Mouse (Mus musculus) c-Kit-positive CD71-negative TER-119-negative erythroid progenitor cells, embryonic 14.5 days (primary cell): ENCODE results near the gene BC051665.

Source experiments
- DNase-seq: peaks from one replicate; pipeline ENCODE4 v3.0.0-alpha.2; 2013; ENCODE audit warnings: low read depth

The BC051665 gene

DNA sequence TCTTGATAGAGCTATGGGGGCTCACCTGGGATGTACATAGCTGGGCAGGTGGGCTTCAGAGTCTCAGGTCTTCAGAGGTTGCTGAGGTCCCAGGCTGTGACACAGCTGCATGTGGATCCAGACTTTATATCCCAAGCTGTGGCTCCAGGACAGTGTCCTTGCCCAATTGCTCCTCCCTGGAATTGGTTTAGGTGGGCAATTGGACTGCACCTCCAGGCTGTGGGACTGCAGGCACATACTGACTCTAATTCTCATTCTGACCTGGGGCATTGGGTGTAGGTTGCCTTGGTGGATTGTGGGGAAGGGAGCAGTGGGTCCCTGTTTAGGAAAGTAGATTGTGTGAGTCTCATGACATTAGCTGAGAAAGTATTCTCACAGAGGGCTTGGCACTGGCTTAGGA lies at the start of gene BC051665:
Gene BC051665, minus strand, starts transcription at position 101 of the 400 bp plus-strand sequence.
- no peak for DNase-seq

DNA sequence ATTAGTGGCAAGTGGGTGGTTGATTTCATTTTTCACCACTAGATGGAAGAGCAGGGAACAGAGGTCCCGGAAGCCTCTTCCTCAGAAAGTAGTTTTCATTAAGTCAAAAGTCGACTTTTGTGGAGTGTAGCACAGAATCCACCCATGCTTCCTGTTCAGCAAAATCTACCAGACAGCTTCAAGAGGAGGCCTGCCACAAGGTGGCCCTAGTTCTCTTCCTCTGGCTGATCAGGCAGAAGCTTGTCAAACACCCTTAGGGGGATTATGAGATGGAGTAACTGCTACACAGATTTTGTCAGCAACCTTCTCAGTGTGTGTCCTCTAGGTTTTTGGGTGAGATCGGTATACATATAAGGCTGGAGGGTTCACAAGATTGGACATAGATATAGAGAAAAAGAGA lies 39.9 kb upstream of the BC051665 start:
- DNase-seq, result peak; percentile 13

DNA sequence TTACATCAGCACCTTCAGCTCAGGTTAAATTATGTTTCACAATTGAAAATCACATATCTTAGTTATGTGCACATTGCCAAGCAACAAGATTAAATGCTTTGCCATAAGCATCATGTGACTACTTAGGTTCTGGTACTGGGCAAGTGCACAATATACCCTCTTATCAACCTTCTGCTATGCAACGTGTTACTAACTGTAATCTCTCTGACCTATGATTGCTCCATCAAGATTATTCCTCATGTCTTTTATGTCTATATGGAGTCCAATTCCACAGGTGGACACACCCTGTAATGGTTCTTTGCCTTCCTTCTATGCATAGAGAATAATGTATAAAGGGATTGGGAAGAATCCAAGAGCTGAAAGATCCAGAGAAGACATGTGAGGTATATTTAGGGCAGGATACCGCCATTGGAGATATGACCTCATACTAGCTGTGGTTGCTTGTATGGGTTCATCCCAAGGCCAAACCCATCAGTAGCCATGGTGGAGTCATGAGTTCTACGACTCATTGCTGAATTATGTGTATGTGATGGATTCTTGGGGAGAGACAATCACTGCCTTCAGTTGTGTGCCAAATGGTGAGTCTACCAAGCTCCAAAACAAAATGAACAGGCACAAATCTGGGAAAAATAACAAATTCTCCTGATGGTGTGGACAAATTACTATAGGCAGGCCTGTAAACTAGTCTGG lies 34.5 kb upstream of the BC051665 start:
- DNase-seq, result no peak

DNA sequence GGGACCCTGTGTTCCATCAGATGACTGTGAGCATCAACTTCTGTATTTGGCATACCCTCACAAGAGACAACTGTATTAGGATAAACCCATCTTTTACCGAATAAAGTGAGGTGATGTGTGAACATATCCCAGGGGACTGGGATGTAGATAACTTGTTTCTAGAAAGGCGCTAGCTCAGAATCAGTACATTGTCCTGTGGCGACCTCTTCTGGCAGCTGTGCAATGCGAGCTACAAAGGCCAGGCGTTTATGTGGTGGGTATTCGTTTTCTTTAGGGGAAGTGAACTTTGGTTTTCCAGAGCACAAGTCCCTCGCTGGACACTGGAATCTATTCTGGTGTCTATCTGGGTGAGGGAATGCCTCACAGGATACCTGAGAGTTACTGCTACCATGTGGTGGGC lies 33.3 kb upstream of the BC051665 start:
- peak; percentile 34 for DNase-seq

DNA sequence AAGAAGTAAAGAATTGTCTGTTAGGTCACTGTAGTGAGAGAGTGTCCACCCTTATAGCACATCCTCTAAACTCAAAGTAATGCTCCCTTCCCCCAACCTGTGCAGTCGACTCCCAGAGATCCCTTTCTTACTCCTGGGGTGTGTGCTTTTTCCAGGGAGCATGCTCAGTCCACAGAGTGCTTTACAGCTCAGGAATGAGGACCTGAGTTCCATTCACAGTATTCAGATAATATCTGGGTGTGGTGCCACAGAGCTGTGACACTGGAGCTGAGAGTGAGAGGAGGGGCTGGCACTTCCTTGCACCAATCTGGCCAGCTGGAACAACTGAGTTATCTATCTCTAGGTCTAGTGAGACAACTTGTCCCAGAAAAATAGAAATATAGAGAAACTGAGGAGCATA lies 27.6 kb upstream of the BC051665 start:
- DNase-seq, result no peak

DNA sequence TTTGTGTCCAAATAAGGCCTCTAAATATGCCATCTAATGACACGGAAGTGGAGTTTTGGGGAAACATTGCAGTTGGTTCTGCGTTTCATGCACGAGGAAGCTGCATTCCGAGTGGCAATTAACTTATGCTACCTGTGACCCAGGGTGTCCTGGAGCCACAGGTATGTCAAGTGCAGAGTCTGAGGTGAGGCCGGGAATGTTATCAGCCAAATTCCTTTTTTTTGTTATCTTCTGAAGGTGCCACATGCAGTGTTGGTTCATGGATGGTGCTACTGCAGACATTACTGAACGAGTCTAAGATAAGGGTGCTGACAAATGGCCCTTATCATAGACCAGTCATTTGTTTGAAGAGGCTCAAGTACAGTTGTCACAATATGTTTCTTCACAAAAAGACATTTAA lies 26.6 kb upstream of the BC051665 start:
- DNase-seq, result no peak

DNA sequence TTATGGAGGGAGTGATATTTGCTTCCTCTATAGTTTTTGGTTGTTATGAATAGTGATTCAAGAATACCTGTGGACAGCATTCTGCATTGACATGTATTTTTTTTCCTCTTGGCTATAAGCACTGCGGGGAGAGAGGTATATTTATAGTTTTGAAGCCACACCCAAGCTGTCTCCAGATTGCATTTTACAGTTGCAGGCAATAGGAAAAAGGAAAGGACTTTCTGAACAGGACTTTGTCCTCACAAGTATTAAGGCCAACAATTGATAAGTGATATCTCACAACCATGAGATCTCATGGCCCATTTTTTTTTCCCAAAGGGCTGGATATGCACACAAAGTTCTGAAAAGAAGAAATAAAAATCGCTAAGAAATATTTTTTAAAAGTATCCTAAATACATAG lies 23.5 kb upstream of the BC051665 start:
- no peak for DNase-seq

DNA sequence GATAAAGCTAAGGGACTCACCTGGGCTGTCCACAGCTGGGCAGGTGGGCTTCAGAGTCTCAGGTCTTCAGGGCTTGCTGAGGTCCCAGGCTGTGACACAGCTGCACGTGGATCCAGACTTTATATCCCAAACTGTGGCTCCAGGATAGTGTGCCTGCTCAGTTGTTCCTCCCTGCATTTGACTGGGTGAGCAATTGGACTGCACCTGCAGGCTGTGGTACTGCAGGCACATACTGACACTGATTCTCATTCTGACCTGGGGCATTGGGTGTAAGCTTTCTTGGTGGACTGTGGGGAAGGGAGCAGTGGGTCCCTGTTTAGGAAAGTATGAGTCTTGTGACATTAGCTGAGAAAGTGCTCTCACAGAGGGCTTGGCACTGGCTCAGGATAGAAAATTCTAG lies 16.6 kb upstream of the BC051665 start, which contains the start of gene Ctsll3:
Gene Ctsll3, minus strand, starts transcription at position 101 of the 400 bp plus-strand sequence.
- no peak for DNase-seq

DNA sequence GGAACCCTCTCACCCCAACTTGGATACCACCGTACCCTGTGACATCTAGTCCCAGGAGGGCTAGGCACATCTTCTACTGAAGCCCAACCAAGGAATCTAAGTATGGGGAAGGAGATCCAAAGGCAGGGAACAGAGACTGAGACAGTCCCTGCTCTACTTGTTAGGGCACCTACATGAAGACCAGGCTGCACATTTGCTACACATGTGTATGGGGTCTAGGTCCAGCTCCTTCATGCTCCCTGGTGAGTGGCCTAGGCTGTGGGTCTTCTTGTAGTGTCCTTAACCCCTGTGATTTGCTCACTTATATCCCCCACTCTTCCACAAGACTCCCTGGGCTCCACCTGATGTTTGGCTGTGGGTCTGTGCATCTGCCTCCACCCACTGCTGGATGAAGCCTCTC lies 3.3 kb upstream of the BC051665 start:
- DNase-seq, result no peak

DNA sequence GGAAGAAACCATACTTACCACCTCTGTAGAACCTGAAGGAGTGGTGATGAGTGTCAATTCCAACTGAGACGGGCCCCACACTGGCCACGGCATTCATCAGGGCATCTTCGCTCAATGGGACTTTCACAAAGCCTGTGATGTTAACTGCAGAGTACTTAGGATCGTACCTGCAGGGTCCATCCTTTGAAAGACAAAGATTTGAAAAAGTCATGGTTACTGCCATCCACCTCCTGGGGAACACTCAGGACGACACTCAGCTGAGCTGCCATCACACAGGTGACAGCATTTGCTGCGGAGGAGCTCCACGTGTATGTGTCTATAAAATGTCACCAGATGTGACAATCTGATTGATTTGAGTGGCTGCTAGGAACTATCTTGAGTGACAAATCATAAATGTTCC lies 2.9 kb downstream of the BC051665 start:
- DNase-seq, result no peak

DNA sequence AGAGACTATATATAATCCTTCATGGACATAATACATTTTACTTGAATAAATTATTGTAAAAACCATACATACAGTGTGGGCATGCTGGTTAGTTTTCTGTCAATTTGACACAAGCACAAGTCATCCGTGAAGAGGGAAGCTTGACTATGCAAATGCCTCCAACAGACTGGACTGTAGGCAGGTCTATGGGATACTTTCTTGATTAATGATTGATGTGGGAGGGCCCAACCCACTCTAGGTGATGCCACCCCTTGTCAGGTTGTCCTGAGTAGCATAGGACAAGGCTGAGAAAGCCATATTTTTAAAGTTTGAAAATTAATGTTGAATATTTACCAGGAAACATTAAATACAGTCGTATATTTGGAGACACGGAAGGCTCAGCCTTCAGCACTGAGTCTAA lies 5.6 kb downstream of the BC051665 start:
- DNase-seq, result no peak

DNA sequence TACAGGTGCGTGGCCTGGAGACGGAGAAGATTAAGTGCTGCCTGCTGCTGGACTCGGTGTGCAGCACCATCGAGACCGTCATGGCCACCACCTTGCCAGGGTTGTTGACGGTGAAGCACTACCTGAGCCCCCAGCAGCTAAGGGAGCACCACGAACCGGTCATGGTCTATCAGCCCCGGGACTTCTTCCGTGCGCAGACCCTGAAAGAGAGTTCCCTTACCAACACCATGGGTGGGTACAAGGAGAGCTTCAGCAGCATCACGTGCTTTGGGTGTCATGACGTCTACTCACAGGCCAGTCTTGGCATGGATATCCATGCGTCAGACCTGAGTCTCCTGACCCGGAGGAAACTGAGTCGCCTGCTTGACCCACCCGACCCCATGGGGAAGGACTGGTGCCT lies 25.0 kb downstream of the BC051665 start:
- DNase-seq, result no peak

DNA sequence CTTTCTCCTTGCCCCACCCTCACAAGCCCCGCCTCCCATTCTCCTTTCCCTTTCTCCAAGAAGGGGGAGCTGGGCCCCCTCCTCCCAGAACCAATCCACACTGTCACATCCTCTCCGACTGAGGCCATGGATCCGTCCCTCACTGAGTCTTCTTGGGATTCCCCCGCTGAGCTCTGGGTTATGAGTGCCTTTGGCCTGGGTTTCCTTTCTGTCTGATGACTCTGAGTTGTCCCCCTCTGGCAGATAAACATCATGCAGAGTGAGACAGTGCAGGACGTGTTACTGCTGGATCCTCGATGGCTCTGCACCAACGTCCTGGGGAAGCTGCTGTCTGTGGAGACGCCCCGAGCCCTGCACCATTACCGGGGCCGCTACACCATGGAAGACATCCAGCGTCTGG lies 25.8 kb downstream of the BC051665 start:
- DNase-seq, result no peak

DNA sequence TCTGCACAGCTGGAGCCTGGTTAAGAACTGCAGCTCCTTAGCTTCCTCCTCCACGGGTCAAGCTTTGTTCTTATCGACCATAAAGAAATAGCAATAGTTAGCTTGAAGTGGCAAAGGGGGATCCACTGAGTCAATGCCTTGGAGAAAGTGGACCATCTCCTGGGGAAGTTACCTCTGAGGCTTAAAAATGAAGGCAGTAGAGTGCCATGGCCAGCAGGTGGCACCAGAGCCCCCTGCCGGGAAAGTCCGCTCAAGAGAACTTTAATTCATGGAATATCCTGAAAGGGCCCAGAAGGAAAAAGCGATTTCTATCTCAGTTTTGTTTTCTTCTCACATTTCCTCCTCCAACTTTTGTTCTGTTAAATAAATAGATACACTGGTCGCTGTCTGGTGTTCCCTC lies 27.0 kb downstream of the BC051665 start:
- DNase-seq, result no peak

DNA sequence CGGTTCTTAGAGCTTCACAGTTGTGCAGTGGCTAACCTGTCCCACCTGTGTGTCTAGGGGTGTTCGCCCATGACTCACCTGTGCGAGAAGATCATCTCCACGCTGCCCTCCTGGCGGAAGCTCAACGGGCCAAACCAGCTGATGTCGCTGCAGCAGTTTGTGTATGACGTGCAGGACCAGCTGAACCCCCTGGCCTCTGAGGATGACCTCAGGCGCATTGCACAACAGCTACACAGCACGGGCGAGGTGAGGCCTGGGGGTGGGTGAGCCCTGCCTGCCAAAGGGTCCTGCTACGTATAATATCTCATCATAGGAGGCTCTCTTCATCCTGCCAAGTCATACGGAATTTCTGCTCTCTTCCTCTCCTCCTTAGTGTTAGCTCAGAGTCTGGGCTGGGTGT lies 28.9 kb downstream of the BC051665 start:
- no peak for DNase-seq

DNA sequence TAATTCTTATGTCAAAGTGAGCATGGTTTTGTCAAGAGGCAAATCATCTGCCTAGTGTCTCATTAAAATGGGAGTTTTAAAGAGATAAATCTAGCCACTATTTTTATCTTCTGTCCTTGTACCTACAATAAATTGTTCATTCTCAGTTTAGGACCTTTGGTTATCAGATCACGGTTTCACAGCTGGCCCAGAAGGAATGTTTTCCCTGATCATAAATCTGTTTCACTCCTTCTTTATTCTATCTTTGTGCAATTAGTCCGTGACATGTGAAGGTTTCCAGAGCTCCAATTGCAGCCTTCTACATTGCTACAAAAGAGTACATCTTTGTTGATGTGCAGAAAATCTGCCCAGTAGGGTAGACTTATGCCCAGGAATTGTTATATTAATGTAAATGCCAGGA lies 30.9 kb downstream of the BC051665 start:
- DNase-seq, result no peak

DNA sequence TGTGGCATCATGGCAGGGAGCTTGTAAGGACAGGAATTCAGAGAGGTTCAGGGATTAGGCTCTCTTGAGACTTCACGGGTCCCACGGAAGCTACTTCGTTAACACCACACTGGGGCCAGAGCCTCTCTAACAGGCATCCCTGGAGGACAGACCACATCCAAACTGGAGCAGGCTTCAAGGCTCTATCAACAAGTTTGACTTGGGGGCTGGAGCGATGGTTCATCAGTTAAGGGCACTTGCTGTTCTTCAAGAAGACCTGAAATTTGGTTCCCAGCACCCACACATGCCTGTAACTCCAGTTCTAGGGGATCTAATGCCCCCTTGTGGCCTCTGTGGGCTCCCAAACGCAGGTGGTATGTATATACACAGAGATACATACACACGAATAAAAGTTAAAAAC lies 32.9 kb downstream of the BC051665 start:
- DNase-seq, result no peak

DNA sequence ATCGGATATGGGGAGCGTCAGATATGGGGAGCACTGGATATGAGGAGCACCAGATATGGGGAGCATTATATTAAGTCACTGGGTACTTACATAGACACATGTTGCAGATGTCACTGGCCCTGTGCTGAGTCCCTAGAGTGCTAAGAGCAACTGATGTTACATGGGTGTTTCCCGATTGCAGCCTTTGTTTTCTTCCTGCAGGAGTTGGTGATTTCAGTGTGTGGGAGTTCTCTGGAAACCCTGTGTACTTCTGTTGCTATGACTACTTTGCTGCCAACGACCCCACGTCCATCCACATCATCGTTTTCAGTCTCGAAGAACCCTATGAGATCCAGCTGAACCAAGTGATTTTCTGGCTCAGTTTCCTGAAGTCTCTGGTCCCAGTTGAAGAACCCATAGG lies 35.2 kb downstream of the BC051665 start:
- no peak for DNase-seq

DNA sequence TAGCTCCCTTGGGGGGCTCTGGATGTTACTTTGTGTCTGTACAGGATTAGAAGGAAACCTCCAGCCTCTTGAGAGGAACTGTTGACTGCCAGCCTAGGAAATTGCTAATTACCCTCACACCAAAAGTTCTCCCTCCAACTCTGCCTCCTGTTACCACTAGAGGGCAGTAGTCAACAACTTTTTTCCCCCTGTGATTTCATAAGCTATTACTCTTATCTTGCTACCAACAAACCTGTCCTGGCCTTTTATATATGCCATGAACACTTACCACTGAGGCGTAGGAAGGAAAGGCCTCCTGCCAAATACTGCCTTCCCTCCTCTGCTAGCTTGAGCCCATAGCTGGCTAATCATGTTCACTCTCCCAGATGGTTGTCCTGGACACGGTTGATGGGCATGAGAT lies 37.6 kb downstream of the BC051665 start:
- no peak for DNase-seq

DNA sequence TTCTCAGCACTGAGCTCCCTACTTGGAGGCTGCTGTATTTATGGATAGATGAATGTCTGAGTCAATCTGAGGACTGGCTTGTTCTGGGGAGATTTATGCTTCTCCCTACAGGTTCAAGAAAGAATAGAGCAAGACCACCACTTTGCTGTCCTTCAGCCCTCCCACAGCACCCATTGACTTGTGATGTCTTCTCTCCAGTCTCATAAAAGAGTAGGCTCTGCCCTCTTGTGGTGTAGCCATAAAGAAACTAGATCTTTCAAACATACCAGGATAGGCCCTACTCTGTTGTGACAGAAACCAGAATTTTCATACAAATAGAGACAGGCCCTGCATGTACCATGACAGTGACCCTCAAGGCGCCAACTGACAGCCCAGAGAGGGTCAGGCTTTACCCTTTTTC lies 39.0 kb downstream of the BC051665 start:
- no peak for DNase-seq

DNA sequence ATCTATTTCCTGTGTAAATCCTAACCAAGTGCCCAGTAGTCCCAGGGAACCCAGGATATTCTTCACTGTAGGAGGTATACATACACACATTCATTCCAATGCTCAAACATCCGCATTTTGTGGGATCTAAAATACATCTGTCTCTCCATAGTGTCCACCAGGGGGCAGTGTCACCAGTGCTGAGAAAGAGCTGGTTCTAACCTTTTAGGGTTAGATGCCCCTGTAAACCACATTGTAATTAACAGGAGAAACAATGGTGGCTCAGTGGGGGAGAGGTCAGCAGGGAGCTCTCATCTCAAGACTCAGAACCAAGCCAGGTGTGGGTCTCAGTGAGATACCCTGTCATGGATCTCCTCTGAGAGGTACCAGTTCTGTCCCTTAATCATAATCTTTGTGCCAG lies 39.9 kb downstream of the BC051665 start:
- DNase-seq, result no peak

DNA sequence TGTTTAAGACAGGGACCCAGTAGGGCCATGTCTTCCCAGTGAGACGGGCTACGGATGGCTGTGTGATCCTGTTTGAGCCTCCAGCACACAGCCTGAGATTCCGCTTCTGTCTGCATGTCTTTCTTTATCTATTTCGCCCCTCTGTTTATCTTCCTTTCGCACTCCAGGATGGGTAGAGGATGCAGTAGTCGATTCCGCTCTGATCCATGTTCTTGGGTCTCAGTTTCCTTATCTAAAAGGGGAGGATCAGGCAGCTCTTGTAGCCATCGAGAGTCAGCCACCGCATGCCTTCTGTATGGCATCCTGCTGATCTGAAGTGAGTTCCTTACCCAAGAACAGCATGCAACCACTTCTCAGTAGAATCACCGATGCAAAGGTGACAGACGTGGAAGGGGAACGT lies 40.8 kb downstream of the BC051665 start:
- DNase-seq, result no peak

DNA sequence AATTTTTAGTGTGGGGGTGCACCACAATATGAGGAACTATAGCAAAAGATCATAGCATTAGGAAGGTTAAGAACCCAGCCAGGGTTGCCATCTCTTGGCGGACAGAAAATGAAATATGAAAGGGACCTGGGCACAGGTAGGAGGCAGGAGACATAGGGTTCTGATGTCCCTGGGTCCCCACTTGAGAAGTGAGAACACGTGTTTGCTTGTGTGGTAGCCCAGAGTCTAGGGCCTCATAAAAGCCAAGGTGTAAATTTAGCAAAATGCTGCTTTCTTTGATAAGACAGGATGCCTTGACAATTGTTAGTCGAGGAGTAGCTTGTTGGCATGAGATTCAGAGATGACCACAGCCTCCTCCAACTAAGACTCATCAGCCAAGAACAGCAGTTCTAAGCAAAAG lies 41.4 kb downstream of the BC051665 start:
- DNase-seq, result no peak

DNA sequence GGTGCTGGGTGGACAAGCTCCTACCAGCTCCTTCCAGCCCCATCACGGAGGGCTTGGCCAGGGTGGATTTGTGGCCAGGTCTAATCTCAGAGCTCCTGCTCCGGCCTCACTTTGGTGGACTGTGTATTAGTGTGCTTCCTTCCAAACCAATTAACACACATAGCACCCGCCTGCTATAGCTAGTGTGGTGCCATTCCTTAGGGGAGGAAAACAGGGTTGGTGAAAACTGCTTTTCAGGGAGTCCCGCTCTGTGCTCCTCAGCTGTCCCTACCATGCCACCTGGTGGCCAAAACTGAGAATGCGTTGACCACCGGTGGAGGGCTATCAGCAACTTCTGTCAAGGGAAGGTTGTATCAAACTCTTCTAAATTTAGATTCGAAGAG lies 42.1 kb downstream of the BC051665 start:
- DNase-seq, result peak; percentile 67
